Mouse (Mus musculus) gastrocnemius, postnatal 14 days (tissue): ENCODE measurements around the gene Fndc5. TPM values are rescaled to one million over a fixed set of nuclear protein-coding genes. Genes with fewer than 3 reads are reported as not detected.

ENCODE experiments used
- DNase-seq: peaks from one replicate; pipeline ENCODE4 v3.0.0; 2021; ENCODE audit warnings: mixed read lengths
- intact Hi-C: fragments of 180-260 bp; cut with DNase I; formaldehyde crosslinking; loops from one replicate; pipeline ENCODE4 v1.15.1; 2025; ENCODE audit warnings: low total_unique reads
- total RNA-seq, 2 experiments: library from RNA; stranded (reverse); gene quantifications; 2 replicates each; pipeline ENCODE4 v1.2.3; 2021

The Fndc5 gene
- total RNA-seq, 2 experiments from 2014 or later, result 28.4 to 53.2 TPM

DNA sequence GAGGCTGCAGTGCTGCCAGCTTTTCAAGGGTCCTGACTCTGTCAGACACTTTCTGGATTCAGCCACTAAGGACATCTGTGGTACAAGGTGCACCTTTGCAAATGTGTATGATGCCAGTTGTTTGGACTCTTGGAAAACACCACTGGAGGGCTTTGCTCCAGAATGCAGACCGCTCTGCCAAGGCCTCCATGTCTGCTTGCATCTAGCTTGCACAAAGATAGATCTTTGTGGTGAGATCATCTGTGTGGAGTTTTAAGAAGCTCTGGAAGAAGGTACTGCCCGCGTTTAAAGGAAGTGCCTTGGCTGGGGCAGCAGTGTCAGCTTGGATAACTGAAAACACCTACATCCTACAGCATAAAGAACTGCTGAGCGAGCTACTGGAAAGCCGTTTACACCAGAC lies 6.7 kb downstream of the Fndc5 start:
- DNase-seq, result no peak
- intact Hi-C loops, result no loop called here

GRCm38 (mm10) chr4:129144401-129145367 lies 7.9 kb downstream of the Fndc5 start:
- intact Hi-C loops, result no loop called here
- no peak for DNase-seq

DNA sequence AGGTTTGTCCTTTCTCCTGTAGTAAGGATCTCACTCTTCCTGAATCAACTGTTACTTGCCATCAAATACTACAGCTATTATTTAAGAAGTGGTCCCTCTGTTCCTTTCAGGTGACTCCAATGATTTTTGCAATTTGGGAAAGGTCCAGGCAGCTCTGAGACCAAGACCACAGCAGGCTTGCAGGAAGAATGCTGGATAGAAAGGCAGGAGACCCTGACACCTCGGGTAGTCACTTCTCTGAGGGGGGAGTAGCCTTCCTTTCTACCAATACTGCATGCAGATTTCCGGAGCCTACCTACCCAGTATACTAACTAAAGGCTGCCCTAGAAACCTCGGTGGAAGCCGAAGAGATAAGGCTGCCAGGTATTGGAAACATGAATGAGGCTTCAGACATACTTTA lies 8.6 kb downstream of the Fndc5 start:
- intact Hi-C loops, result no loop called here
- DNase-seq, result no peak

DNA sequence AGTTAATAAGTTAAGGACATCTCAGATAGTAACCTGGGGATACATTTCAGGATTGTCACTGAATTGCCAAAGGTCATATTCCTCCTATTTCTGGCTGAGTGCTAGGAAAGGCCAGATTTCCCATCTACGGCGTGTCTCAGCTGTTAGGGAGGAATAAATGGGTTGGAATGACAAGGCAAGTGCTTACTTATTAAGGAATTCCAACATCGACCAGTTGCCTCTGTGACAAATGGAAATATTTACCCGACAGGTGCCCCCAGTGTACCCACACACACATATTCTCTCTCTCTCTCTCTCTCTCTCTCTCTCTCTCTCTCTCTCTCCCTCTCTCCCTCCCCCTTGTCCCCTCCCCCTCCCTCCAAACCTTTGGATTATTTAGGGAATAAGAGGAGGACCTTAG lies 9.1 kb downstream of the Fndc5 start:
- intact Hi-C loops, result no loop called here
- no peak for DNase-seq

DNA sequence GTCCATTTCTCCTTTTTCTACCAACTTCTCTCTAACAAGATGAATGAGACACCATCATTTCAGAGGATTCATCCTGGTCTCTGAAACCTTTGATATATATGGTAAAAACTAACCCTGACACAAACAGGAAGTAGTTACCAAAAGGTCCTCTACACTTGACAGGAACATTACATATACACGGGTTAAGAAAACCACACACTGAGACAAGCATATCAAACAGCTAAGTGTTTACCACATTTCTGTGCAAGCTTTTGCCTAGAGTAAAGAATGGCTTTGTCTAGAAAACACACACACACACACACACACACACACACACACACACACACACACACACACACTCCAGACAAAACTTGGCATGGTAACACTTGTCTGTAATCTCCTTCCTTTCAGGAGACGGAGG lies 9.6 kb downstream of the Fndc5 start:
- DNase-seq, result no peak
- intact Hi-C loops, result no loop called here

GRCm38 (mm10) chr4:129147552-129148103 lies 10.8 kb downstream of the Fndc5 start:
- intact Hi-C loops, result no loop called here
- no peak for DNase-seq

GRCm38 (mm10) chr4:129149321-129149720 lies 12.5 kb downstream of the Fndc5 start:
- intact Hi-C loops, result no loop called here
- no peak for DNase-seq

- intact Hi-C loops, result no loop called here
- DNase-seq, result no peak
These were observed 14.5 kb downstream of the Fndc5 start for GRCm38 (mm10) chr4:129151276-129151811.

DNA sequence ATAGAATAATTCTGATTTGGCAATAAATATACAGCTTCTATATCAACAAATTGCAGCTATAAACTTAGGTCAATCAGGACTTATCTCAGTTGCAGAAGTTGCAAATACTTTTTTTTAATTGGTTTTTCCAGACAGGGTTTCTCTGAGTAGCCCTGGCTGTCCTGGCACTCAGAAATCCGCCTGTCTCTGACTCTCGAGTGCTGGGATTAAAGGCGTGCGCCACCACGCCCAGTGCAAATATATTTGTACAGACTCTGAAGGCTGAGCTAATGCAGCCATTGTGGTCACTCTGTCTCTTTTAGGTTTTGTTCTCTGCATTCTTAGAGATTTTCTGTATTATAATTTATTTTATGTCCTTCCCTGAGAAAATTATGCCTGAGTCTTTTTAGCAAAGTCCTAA lies 20.7 kb downstream of the Fndc5 start:
- DNase-seq, result no peak
- intact Hi-C loops, result no loop called here

DNA sequence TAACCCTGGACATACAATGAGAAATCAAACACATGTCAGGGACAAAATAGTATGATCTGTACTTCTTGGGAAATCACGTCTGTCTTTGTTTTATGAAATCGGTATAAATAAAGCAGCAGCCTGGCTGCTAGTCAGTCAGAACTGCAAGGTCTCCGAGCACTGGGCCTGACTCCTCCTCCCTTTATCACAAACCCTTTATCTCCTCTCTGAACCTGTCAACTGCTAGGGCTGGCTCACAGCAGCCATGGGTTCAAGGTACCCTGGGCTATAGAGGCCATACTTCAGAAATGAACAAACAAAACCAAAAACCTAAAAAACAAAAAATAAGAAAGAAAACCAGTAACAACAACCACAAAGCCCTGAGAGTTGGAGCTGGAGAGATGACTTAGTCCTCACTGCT lies 21.8 kb downstream of the Fndc5 start:
- DNase-seq, result no peak
- intact Hi-C loops, result no loop called here

DNA sequence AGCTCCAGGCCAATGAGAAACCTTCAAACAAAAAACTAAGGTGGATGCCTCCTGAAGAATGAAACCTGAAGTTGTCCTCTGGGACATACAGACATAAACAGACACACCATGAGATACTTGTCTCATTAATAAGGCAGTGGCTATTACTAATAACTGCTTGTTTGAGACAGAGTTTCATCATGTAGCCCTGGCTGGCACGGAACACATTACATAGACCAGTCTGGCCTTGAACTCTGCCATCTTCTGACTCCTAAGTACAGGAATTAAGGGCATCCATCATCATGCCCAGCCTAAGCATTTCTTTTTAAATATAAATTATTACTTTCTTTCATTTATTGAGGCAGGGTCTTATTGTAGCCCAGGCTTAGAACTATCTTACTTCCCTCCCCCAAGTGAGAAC lies 24.3 kb downstream of the Fndc5 start:
- DNase-seq, result no peak
- intact Hi-C loops, result no loop called here

GRCm38 (mm10) chr4:129161581-129162255 lies 24.9 kb downstream of the Fndc5 start:
- no peak for DNase-seq
- intact Hi-C loops, result no loop called here

- intact Hi-C loops, result loop anchor here (5.0 kb wide), 1 partner anchor 35 kb away; the partner anchor contains the start of gene Fndc5
- no peak for DNase-seq
These were observed 35.7 kb downstream of the Fndc5 start for GRCm38 (mm10) chr4:129172529-129172928.

- no peak for DNase-seq
- intact Hi-C loops, result no loop called here
These were observed 42.8 kb downstream of the Fndc5 start for GRCm38 (mm10) chr4:129179560-129179959.

- intact Hi-C loops, result no loop called here
These were observed 51.4 kb downstream of the Fndc5 start for GRCm38 (mm10) chr4:129188041-129188659.

GRCm38 (mm10) chr4:129188803-129189541 lies 52.2 kb downstream of the Fndc5 start:
- intact Hi-C loops, result no loop called here
- peak; percentile 59 for DNase-seq

More at GRCm38 (mm10) chr4:129188041-129188659, 51.4 kb downstream of the Fndc5 start:
- DNase-seq, result no peak

- intact Hi-C loops, result no loop called here
- DNase-seq, result peak; percentile 97
These were observed 53.0 kb downstream of the Fndc5 start, which contains the start of the genes S100pbp and Yars for GRCm38 (mm10) chr4:129189542-129190519. Gene S100pbp (minus strand): TSS chr4:129189727. Gene Yars (plus strand): TSS chr4:129189760.

GRCm38 (mm10) chr4:129190538-129190937 lies 53.7 kb downstream of the Fndc5 start:
- intact Hi-C loops, result no loop called here

More at GRCm38 (mm10) chr4:129190538-129190937, 53.7 kb downstream of the Fndc5 start:
- no peak for DNase-seq
